Mouse (Mus musculus) heart, embryonic 12.5 days (tissue): ENCODE results near the gene Mroh2a. TPM values are rescaled to one million over a fixed set of nuclear protein-coding genes. Genes with fewer than 3 reads are reported as not detected.

Experiments used
- ATAC-seq: fragments of 200-750 bp; cut with Nextera tagmentation; 2 replicates; pipeline ENCODE4 v1.8.0; 2017; ENCODE audit warnings: moderate TSS enrichment, moderate library complexity; ENCODE audit not compliant: insufficient number of reproducible peaks, low FRiP score
- H3K27ac ChIP-seq: fragments of 300-500 bp; sonication (generic); 2 replicates; pipeline ENCODE4 v1.5.1; 2016; ENCODE audit warnings: mild to moderate bottlenecking, moderate library complexity; ENCODE audit not compliant: poor library complexity, severe bottlenecking
- H3K27me3 ChIP-seq: fragments of 300-500 bp; sonication (generic); replicated peaks from 2 replicates; pipeline ENCODE4 v1.6.1; 2016; ENCODE audit warnings: mild to moderate bottlenecking, moderate library complexity
- H3K36me3 ChIP-seq: fragments of 300-500 bp; sonication (generic); 2 replicates; pipeline ENCODE4 v1.6.1; 2016; ENCODE audit warnings: mild to moderate bottlenecking, moderate library complexity
- H3K4me1 ChIP-seq: fragments of 300-500 bp; sonication (generic); replicated peaks from 2 replicates; pipeline ENCODE4 v1.6.1; 2016; ENCODE audit warnings: mild to moderate bottlenecking
- H3K4me2 ChIP-seq: fragments of 300-500 bp; sonication (generic); 2 replicates; pipeline ENCODE4 v1.6.1; 2016; ENCODE audit warnings: mild to moderate bottlenecking, moderate library complexity
- H3K4me3 ChIP-seq: fragments of 300-500 bp; sonication (generic); 2 replicates; pipeline ENCODE4 v1.5.1; 2016; ENCODE audit warnings: mild to moderate bottlenecking
- H3K9ac ChIP-seq: fragments of 300-500 bp; sonication (generic); 2 replicates; pipeline ENCODE4 v1.6.1; 2016; ENCODE audit warnings: mild to moderate bottlenecking, moderate library complexity
- H3K9me3 ChIP-seq: fragments of 300-500 bp; sonication (generic); replicated peaks from 2 replicates; pipeline ENCODE4 v1.6.1; 2016; ENCODE audit warnings: mild to moderate bottlenecking, moderate library complexity
- WGBS: fragments of 180-500 bp; shearing (Covaris S2); methylation state at CpG from one replicate; pipeline ENCODE4 v1.1.7; 2016; 5-methylcytosine and 5-hydroxymethylcytosine counted together
- polyA plus RNA-seq: library from polyadenylated mRNA; unstranded; fragments of >200 nt; fragmentation: Nextera tagmentation; extraction: Ambion mirVana; gene quantifications from 2 replicates; pipeline ENCODE4 v1.2.1, GENCODE M21; 2016

The Mroh2a gene
- polyA plus RNA-seq, 1 experiment from 2014 or later: 0.56 TPM

GRCm38 (mm10) chr1:88230421-88230820, 3.6 kb downstream of the Mroh2a start:
- H3K27ac ChIP-seq: no peak overlapping the region
- no peak for ATAC-seq
- no peak overlapping the region for H3K9ac ChIP-seq
- H3K4me1 ChIP-seq: no peaks in the 10 kb centered on the region
- H3K9me3 ChIP-seq: peaks cover 97% of the 10 kb centered on the region
- WGBS: 67% methylated on average over 7 of the region's 7 CpGs
- H3K4me2 ChIP-seq: no peak overlapping the region
- H3K27me3 ChIP-seq: no peaks in the 10 kb centered on the region
- H3K4me3 ChIP-seq: no peak overlapping the region
- H3K36me3 ChIP-seq: no peaks in the 10 kb centered on the region

DNA sequence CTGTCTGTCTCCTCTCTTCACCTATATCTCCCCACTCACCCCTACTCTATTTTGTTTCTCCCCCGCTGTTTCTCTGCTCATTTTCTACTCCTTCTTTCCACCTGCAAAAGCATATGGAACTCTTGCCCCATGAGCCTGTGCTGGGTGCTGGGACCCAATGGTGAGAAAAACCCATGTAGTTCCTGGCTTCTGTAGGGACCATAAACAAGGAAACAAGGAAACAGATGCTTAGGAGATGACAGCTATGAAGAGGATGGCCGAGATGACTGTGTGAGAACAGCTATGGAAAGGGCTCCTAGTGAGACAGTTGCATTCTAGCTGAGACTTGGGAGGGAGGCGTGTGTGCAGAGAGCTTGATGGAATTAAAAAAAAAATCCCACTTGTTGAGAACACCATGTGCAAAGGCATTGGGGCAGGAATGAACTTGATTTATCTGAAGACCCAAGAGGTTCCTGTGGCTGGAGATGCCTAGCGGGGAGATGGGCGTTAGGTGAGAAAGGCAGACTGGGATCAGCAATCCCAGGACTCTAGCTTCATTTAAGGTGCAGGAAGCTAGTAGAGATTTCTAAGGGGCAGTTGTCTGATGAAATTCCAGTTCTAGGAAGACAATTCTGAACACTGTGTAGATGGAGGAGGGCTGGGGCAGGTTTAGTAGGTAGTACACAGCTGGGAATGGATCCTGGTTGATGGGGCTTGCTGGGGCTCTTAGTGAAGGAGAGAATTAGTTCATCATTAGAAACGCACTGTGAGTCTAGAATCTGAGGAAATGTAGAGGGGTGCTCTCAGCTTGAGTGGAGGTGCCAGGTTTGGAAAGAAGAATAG, 4.4 kb downstream of the Mroh2a start:
- Histone ChIP-seq H3K27ac (no peak overlapping the region), H3K36me3 (no peaks in the 10 kb centered on the region), H3K4me2 (no peak overlapping the region), H3K27me3 (no peaks in the 10 kb centered on the region), H3K9ac (no peak overlapping the region), H3K4me3 (no peak overlapping the region), H3K9me3 (peaks cover 98% of the 10 kb centered on the region), H3K4me1 (no peaks in the 10 kb centered on the region)
- WGBS: 65% methylated on average over 6 of the region's 6 CpGs
- ATAC-seq: no peak

- ATAC-seq: no peak
- Histone ChIP-seq H3K4me2 (no peak overlapping the region), H3K4me1 (no peaks in the 10 kb centered on the region), H3K9ac (no peak overlapping the region), H3K27ac (no peak overlapping the region), H3K4me3 (no peak overlapping the region), H3K27me3 (no peaks in the 10 kb centered on the region), H3K9me3 (peaks cover 96% of the 10 kb centered on the region), H3K36me3 (no peaks in the 10 kb centered on the region)
- WGBS: 59% methylated on average over 7 of the region's 7 CpGs
Observed at GRCm38 (mm10) chr1:88231803-88232499, 5.2 kb downstream of the Mroh2a start.

DNA sequence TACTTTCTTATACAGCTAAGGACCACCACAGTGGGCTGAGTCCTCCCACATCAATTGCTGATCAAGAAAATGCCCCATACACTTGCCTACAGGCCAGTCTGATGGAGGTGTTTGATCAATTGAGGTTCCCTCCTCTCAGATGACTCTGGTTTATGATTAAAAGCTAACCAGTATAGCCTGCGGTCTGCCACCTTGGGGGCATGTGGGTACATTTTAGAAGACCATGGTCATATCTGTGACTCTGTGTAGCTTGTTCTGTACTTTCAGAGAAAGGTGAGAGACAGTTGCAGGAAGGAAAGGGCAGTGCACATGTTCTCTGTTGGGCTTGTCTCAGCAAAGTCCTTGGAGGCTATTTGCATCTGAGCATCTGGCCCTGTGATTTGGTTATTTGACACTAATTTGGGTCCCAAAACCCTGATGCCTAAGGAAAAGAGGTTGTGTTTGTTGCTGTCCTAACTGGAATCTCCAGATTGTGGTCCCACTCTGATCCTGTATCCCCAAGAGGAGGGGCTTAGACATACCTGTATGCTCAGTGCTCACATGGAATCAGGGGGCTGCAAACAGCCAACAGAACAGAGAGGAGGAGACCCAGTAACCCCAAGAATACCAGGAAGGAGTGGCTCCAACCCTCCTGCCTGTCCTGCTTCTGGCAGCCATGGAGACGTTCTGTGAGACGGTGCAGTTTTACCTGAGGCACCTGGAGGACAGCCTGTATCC, 6.0 kb downstream of the Mroh2a start:
- Histone ChIP-seq H3K4me1 (no peaks in the 10 kb centered on the region), H3K4me3 (no peak overlapping the region), H3K9ac (no peak overlapping the region), H3K9me3 (peaks cover 97% of the 10 kb centered on the region), H3K36me3 (no peaks in the 10 kb centered on the region), H3K27ac (no peak overlapping the region), H3K27me3 (no peaks in the 10 kb centered on the region), H3K4me2 (no peak overlapping the region)
- WGBS: 46% methylated on average over 3 of the region's 3 CpGs
- ATAC-seq: no peak

DNA sequence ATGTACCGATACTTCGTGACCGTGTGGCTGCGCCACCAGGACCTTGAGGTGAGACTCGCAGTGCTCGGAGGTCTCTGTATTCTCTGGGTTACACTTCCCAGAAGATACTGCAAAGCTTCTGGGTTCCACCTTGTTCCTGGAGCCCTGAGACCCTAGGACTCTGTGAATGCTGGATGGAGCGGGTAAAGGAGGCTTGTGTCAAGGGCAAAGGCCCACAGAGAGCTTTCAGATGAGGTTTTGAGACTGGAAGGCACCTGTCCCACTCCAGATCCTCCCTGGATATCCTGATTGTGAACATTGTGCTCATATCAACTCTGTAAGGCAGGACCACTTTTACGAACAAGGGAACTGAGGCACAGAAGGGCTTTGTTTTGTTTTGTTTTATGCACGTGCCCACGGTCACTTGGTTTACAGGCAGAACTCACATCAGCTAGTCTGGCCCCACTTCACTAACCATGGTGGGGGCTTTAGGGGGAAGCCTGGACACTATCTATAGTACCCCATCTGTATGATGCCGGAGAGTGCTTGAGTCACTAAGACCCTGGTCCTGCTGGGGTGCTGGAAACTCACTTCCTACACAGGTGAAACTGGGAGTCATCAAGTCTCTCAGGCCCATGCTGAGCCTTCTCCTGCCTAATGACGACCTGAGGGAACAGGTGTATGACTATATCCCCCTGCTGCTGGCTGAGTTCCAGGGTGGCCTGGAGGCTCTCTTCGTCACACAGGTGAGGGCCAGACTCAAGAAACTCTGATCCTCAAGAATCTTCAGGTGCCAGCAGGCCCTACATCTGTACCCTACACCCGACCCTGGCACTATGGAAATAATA, 6.8 kb downstream of the Mroh2a start:
- ATAC-seq: no peak
- no peak overlapping the region for H3K4me3 ChIP-seq

GRCm38 (mm10) chr1:88234248-88234610, 7.4 kb downstream of the Mroh2a start:
- H3K36me3 ChIP-seq: no peaks in the 10 kb centered on the region
- peaks cover 97% of the 10 kb centered on the region for H3K9me3 ChIP-seq
- no peaks in the 10 kb centered on the region for H3K27me3 ChIP-seq
- H3K4me1 ChIP-seq: no peaks in the 10 kb centered on the region
- H3K9ac ChIP-seq: no peak overlapping the region
- H3K27ac ChIP-seq: no peak overlapping the region
- ATAC-seq: no peak
- no peak overlapping the region for H3K4me3 ChIP-seq
- WGBS: 57% methylated on average over 4 of the region's 4 CpGs
- H3K4me2 ChIP-seq: no peak overlapping the region

More for the DNA sequence above, 6.8 kb downstream of the Mroh2a start:
- H3K9me3 ChIP-seq: peaks cover 97% of the 10 kb centered on the region
- H3K4me2 ChIP-seq: no peak overlapping the region
- H3K27ac ChIP-seq: no peak overlapping the region
- WGBS: 59% methylated on average over 14 of the region's 14 CpGs
- no peaks in the 10 kb centered on the region for H3K36me3 ChIP-seq
- H3K27me3 ChIP-seq: no peaks in the 10 kb centered on the region
- no peak overlapping the region for H3K9ac ChIP-seq
- H3K4me1 ChIP-seq: no peaks in the 10 kb centered on the region

DNA sequence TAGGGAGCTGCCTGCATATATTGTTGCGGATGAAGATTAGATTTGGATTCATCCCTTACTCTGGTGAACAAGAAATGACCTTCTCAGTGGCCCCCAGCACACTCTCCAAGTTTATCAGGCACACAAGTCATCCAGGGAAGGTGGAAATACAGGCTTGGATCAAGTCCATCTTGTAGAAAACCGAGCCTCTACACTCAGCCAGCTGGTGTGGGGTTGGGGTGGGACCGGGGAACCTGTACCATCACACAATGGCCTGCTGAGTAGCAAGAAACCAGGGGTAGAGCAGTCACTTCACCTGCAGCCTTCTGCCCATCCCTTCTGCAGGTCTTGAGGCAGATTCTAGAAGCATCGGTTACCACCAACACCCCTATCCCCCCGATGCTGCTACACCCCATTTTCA, 7.9 kb downstream of the Mroh2a start:
- ATAC-seq: no peak
- no peak overlapping the region for H3K9ac ChIP-seq
- no peaks in the 10 kb centered on the region for H3K4me1 ChIP-seq
- peaks cover 97% of the 10 kb centered on the region for H3K9me3 ChIP-seq
- 44% methylated on average over 5 of the region's 5 CpGs for WGBS
- no peaks in the 10 kb centered on the region for H3K27me3 ChIP-seq
- H3K36me3 ChIP-seq: no peaks in the 10 kb centered on the region
- H3K4me3 ChIP-seq: no peak overlapping the region
- no peak overlapping the region for H3K4me2 ChIP-seq
- H3K27ac ChIP-seq: no peak overlapping the region

GRCm38 (mm10) chr1:88235046-88235893, 8.5 kb downstream of the Mroh2a start:
- H3K9me3 ChIP-seq: peaks cover 97% of the 10 kb centered on the region
- no peak overlapping the region for H3K4me3 ChIP-seq
- H3K27me3 ChIP-seq: no peaks in the 10 kb centered on the region
- no peak overlapping the region for H3K27ac ChIP-seq
- H3K4me1 ChIP-seq: no peaks in the 10 kb centered on the region
- 58% methylated on average over 11 of the region's 11 CpGs for WGBS
- ATAC-seq: peak; percentile 4; the same call in 1 of the 2 replicates
- H3K4me2 ChIP-seq: no peak overlapping the region
- H3K36me3 ChIP-seq: no peaks in the 10 kb centered on the region
- no peak overlapping the region for H3K9ac ChIP-seq

DNA sequence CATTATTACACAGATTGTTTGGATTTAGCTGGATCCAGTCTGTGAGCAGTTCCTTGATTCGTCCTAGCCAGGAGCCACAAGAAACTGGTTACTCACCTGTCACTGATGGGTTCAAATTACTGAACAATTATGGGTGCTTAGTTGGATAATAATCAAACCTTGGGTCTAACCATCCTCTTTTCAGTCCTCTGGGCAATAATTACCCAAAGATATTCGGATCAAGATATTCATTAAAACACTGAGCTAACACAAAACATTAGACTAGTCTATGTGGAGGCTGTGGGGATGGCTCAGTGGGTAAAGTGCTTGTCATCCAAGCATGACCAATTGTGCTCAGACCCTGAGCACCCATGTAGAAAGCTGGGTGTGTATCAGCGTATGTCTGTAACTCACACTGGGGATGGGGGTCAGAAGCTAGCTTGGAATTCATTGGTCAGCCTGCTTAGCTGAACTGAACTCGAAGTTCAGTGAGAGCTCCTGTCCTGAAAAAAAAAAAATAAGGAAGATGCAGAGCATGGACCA, 9.2 kb downstream of the Mroh2a start:
- H3K27me3 ChIP-seq: no peaks in the 10 kb centered on the region
- H3K36me3 ChIP-seq: no peaks in the 10 kb centered on the region
- no peak overlapping the region for H3K27ac ChIP-seq
- ATAC-seq: no peak
- no peak overlapping the region for H3K9ac ChIP-seq
- no peak overlapping the region for H3K4me3 ChIP-seq
- no peaks in the 10 kb centered on the region for H3K4me1 ChIP-seq
- peaks cover 97% of the 10 kb centered on the region for H3K9me3 ChIP-seq
- WGBS: 55% methylated on average over 4 of the region's 4 CpGs
- H3K4me2 ChIP-seq: no peak overlapping the region

GRCm38 (mm10) chr1:88237311-88237710, 10.5 kb downstream of the Mroh2a start:
- Histone ChIP-seq H3K27ac (no peak overlapping the region), H3K27me3 (no peaks in the 10 kb centered on the region), H3K9ac (no peak overlapping the region), H3K4me1 (no peaks in the 10 kb centered on the region), H3K9me3 (peaks cover 92% of the 10 kb centered on the region), H3K4me2 (no peak overlapping the region), H3K36me3 (no peaks in the 10 kb centered on the region), H3K4me3 (no peak overlapping the region)
- WGBS: 69% methylated on average over 5 of the region's 5 CpGs
- ATAC-seq: no peak
